Comparison of ENCODE assay signal across 15 mouse cellular contexts in genomic region chr2:132001696-132002334, GRCm38 (mm10). TPM values are rescaled to one million over a fixed set of nuclear protein-coding genes. Genes with fewer than 3 reads are reported as not detected.
"Had no signal": no experiment of that assay in that cellular context is flagged by ENCODE, and none has a peak within 500 bp of the region (broad histone marks: within the 10 kb centered on the region; RNA-seq: fewer than 3 reads in every experiment).

No protein-coding gene starts in this region.

- H3K36me3 ChIP-seq: stomach, embryonic 15.5 days had no signal

- H3K4me2 ChIP-seq: neural tube, embryonic 12.5 days; stomach, embryonic 15.5 days had no signal

- H3K9me3 ChIP-seq: midbrain, embryonic 10.5 days; neural tube, embryonic 12.5 days; stomach, embryonic 15.5 days had no signal

- H3K9ac ChIP-seq: liver, embryonic 14.5 days; neural tube, embryonic 12.5 days; stomach, embryonic 15.5 days had no signal

- ATAC-seq: intestine, embryonic 16.5 days had no signal

- DNase-seq: kidney, adult 2 months; kidney, postnatal 10 days; liver; midbrain, embryonic 14.5 days; right cerebral cortex, postnatal 14 days; thymus, adult 2 months; thymus, postnatal 25 days had no signal

- H3K27ac ChIP-seq: left cerebral cortex, adult 2 months; liver, embryonic 14.5 days; midbrain, embryonic 10.5 days; neural tube, embryonic 12.5 days; stomach, embryonic 15.5 days had no signal

- H3K27me3 ChIP-seq: neural tube, embryonic 12.5 days; stomach, embryonic 15.5 days had no signal

- H3K4me1 ChIP-seq: midbrain, embryonic 10.5 days; neural tube, embryonic 12.5 days had no signal

- H3K4me3 ChIP-seq: left cerebral cortex, adult 2 months; midbrain, embryonic 10.5 days; myocyte; neural tube, embryonic 12.5 days; stomach, embryonic 15.5 days had no signal

RNA-seq across cellular contexts. Expression of gene Prnd, which starts 51.2 kb away (rescaled TPM):
- total RNA-seq: megakaryocyte progenitor cell, adult 5-6 weeks had no signal
- polyA plus RNA-seq: myocyte had no signal
